Mouse (Mus musculus): Measurements from ENCODE around the gene Ccdc59. TPM values are rescaled to one million over a fixed set of nuclear protein-coding genes. Genes with fewer than 3 reads are reported as not detected.

Gene Ccdc59
- polyA plus RNA-seq, 1 experiment from 2014 or later: 55.7 TPM

GRCm38 (mm10) chr10:105834627-105835228 is 6.1 kb upstream of the Ccdc59 start:
- H3K4me1 ChIP-seq (replicated peaks; ENCODE audit: control insufficient read depth, insufficient read depth, low read length): no peaks in the 10 kb centered on the region
- no peak overlapping the region for H3K4me2 ChIP-seq (replicated peaks; ENCODE audit: low read depth, low read length)
- no peak overlapping the region for H3K4me3 ChIP-seq (ENCODE audit: low read depth, low read length)
- H3K9ac ChIP-seq (ENCODE audit: low read depth, low read length): no peak overlapping the region
- no peaks in the 10 kb centered on the region for H3K27me3 ChIP-seq (ENCODE audit: control insufficient read depth, insufficient read depth, low read length)
- no peaks in the 10 kb centered on the region for H3K9me3 ChIP-seq (ENCODE audit: control insufficient read depth, low read length)
- 65% methylated on average over 10 of the region's 10 CpGs for WGBS
- DNase-seq (ENCODE audit: low spot score): peak; percentile 66
- peak; percentile 75 for ATAC-seq (ENCODE audit: low FRiP score)
- H3K27ac ChIP-seq (ENCODE audit: low read depth, low read length): no peak overlapping the region
- no peaks in the 10 kb centered on the region for H3K36me3 ChIP-seq (ENCODE audit: control insufficient read depth, insufficient read depth, low read length)

GRCm38 (mm10) chr10:105842574-105842973 is 1.7 kb downstream of the Ccdc59 start:
- no peak for DNase-seq (ENCODE audit: low spot score)
- Histone ChIP-seq H3K9me3 (ENCODE audit: control insufficient read depth, low read length) (no peaks in the 10 kb centered on the region), H3K27ac (ENCODE audit: low read depth, low read length) (no peak overlapping the region), H3K4me3 (ENCODE audit: low read depth, low read length) (no peak overlapping the region), H3K4me2 (replicated peaks; ENCODE audit: low read depth, low read length) (peak overlapping the region; percentile 55), H3K27me3 (ENCODE audit: control insufficient read depth, insufficient read depth, low read length) (no peaks in the 10 kb centered on the region), H3K4me1 (replicated peaks; ENCODE audit: control insufficient read depth, insufficient read depth, low read length) (no peaks in the 10 kb centered on the region), H3K36me3 (ENCODE audit: control insufficient read depth, insufficient read depth, low read length) (0 out of 2 replicates have a peak, but pooled peaks cover 2% of the 10 kb centered on the region), H3K9ac (ENCODE audit: low read depth, low read length) (no peak overlapping the region)
- 87% methylated on average over 7 of the region's 7 CpGs for WGBS
- ATAC-seq (ENCODE audit: low FRiP score): no peak

- Histone ChIP-seq H3K4me3 (ENCODE audit: low read depth, low read length) (no peak overlapping the region), H3K27me3 (ENCODE audit: control insufficient read depth, insufficient read depth, low read length) (no peaks in the 10 kb centered on the region), H3K36me3 (ENCODE audit: control insufficient read depth, insufficient read depth, low read length) (no peaks in the 10 kb centered on the region), H3K9ac (ENCODE audit: low read depth, low read length) (no peak overlapping the region), H3K4me2 (replicated peaks; ENCODE audit: low read depth, low read length) (no peak overlapping the region), H3K9me3 (ENCODE audit: control insufficient read depth, low read length) (no peaks in the 10 kb centered on the region), H3K4me1 (replicated peaks; ENCODE audit: control insufficient read depth, insufficient read depth, low read length) (no peaks in the 10 kb centered on the region), H3K27ac (ENCODE audit: low read depth, low read length) (no peak overlapping the region)
- DNase-seq (ENCODE audit: low spot score) (no peak), ATAC-seq (ENCODE audit: low FRiP score) (no peak)
- WGBS: 91% methylated on average over 5 of the region's 5 CpGs
Measured at GRCm38 (mm10) chr10:105850286-105850685, 9.4 kb downstream of the Ccdc59 start.

GRCm38 (mm10) chr10:105851136-105851535 is 10.3 kb downstream of the Ccdc59 start:
- H3K4me2 ChIP-seq (replicated peaks; ENCODE audit: low read depth, low read length): no peak overlapping the region
- WGBS: 88% methylated on average over 4 of the region's 4 CpGs
- H3K9ac ChIP-seq (ENCODE audit: low read depth, low read length): no peak overlapping the region
- no peak for ATAC-seq (ENCODE audit: low FRiP score)
- no peaks in the 10 kb centered on the region for H3K4me1 ChIP-seq (replicated peaks; ENCODE audit: control insufficient read depth, insufficient read depth, low read length)
- H3K27me3 ChIP-seq (ENCODE audit: control insufficient read depth, insufficient read depth, low read length): no peaks in the 10 kb centered on the region
- no peaks in the 10 kb centered on the region for H3K9me3 ChIP-seq (ENCODE audit: control insufficient read depth, low read length)
- no peak for DNase-seq (ENCODE audit: low spot score)
- no peaks in the 10 kb centered on the region for H3K36me3 ChIP-seq (ENCODE audit: control insufficient read depth, insufficient read depth, low read length)
- no peak overlapping the region for H3K27ac ChIP-seq (ENCODE audit: low read depth, low read length)
- H3K4me3 ChIP-seq (ENCODE audit: low read depth, low read length): no peak overlapping the region

GRCm38 (mm10) chr10:105867312-105867711 is 26.4 kb downstream of the Ccdc59 start:
- Histone ChIP-seq H3K4me1 (replicated peaks; ENCODE audit: control insufficient read depth, insufficient read depth, low read length) (no peaks in the 10 kb centered on the region), H3K4me3 (ENCODE audit: low read depth, low read length) (no peak overlapping the region), H3K36me3 (ENCODE audit: control insufficient read depth, insufficient read depth, low read length) (no peaks in the 10 kb centered on the region), H3K27me3 (ENCODE audit: control insufficient read depth, insufficient read depth, low read length) (no peaks in the 10 kb centered on the region), H3K9me3 (ENCODE audit: control insufficient read depth, low read length) (no peaks in the 10 kb centered on the region), H3K4me2 (replicated peaks; ENCODE audit: low read depth, low read length) (no peak overlapping the region), H3K27ac (ENCODE audit: low read depth, low read length) (no peak overlapping the region), H3K9ac (ENCODE audit: low read depth, low read length) (no peak overlapping the region)
- ATAC-seq (ENCODE audit: low FRiP score) (no peak), DNase-seq (ENCODE audit: low spot score) (peak; percentile 40)
- WGBS: 57% methylated on average over 4 of the region's 4 CpGs

Other genes starting within 250 kb of the Ccdc59 start
- gene Mettl25, start 313 bp downstream of the Ccdc59 start, polyA plus RNA-seq (2014; fragmentation: Nextera tagmentation; extraction: Ambion mirVana): 13.7 and 19.1 TPM in 2 replicates